Mouse (Mus musculus): ENCODE measurements around the gene Rfk.

Gene Rfk

DNA sequence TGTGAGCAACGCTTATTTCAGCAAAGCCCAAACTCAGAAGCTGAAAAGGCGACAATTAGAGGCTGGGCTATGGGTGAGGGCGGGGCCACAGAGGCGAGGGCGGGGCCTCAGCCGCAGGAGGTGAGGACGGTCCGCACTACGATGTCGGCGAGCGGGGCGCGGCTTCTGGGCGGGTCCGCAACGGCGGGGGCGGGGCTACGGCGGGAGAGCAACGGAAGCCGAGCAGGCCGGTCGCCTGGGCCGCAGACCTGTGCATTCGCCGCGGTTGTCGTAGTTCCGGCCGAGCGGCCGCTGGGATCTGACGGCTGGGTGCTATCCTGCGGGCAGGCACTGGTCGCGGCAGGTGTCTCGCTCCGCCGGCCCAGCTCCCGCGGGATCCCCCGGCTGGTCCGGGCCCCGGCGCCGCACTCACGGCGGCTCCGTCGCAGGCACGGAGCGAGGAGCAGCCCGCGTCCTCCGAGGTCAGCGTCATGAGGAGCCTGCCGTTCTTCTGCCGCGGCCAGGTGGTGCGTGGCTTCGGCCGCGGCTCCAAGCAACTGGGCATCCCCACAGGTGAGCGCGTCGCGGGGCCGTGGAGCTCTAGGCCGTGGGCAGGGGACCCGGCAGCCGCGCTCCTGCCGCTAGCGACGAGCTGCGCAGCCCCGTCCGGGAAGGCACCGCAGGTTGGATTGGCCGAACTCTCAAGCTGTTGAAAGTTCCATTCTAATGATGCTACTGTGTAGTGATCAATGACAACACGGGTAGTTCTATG lies at the start of gene Rfk:
Gene Rfk (plus strand): TSS at position 203 of the 751 bp plus-strand sequence.
- peak; percentile 64 to 77 for DNase-seq (ENCODE audit: low spot score in 2 of 2)

DNA sequence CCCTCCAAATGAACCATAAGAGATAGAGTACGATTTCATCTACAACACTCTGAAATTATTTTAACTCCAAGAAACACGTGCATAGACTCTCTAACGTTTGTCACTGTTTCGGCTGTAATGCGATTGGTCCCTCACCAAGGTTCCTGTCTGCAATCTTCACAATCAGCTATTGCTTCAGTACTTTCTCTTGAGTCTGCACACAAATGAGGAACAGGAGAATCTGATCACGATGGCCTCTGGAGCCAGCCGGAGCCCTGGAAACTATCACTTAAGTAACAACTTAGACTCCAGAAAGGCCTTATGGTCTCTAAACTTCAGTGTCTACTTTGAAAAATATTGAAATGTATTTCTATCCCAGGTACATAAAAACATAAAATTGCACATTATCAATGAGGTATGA lies 49.0 kb upstream of the Rfk start:
- DNase-seq (ENCODE audit: low spot score in 2 of 2): no peak

DNA sequence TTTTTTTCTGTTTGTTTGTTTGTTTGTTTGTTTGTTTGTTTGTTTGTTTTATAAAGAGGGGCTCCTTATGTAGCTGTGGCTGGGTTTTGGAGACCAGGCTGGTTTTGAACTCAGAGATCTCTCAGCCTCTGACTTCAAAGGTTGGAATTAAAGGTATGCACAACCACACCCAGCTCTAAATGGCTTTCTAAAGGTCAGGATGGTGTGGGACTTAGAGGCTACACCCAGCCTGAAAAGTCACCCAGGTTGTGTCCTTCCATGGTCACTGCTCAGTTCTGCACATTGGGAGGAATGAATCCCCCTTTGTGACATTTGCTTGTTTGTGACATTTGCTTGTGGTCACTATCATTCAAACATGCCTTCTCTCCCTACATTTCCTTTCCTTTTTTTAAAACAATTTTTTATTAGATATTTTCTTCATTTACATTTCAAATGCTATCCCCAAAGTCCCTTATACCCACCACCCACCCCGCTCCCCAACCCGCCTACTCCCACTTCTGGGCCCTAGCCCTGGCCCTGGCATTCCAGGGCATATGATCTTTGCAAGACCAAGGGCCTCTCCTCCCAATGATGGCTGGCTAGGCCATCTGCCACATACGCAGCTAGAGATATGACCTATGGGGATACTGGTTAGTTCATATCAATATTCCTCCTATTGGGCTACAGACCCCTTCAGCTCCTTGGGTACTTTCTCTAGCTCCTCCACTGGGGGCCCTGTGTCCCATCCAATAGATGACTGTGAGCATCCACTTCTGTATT lies 46.9 kb upstream of the Rfk start:
- DNase-seq (ENCODE audit: low spot score in 2 of 2): no peak

DNA sequence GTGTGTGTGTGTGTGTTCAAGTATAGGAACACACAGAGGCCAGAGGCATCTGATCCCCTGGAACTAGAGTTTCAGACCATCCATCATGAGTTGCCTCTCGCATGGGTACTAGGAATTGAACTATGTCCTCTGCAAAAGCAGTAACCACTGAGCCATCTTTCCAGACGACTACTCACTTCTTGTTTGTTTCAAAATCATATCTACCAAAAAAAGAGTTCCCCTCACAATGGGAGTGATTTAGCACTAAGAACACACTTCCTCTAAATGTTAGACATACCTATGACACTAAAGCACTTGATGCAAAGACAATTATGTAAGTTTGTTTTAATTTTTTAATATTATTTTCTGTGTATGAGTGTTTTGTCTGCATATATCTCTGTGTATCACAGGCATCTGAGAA lies 46.0 kb upstream of the Rfk start:
- no peak for DNase-seq (ENCODE audit: low spot score in 2 of 2)

DNA sequence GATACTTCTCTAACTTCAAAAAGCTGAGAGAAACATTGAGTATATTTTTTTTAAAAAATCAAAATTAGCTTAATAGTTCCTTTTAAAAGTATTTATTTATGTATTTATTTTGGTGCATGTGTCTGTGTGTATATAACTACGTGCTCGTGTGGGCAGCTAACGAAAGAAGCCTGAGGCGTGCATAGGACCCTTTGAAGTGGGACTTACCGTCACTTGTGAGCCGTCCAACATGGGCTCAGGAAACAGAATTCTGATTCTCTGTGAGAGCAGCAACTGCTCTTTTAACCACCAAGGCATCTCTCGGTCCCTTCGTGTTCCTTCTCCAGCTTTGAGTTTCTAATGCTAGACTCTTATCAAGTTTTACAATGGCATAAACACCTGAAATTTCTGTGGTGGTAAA lies 40.1 kb upstream of the Rfk start:
- no peak for DNase-seq (ENCODE audit: low spot score in 2 of 2)

GRCm38 (mm10) chr19:17354362-17354761 lies 39.5 kb upstream of the Rfk start:
- no peak for DNase-seq (ENCODE audit: low spot score in 2 of 2)

- no peak for DNase-seq (ENCODE audit: low spot score in 2 of 2)
These were observed 39.0 kb upstream of the Rfk start for GRCm38 (mm10) chr19:17354797-17355196.

GRCm38 (mm10) chr19:17355361-17355760 lies 38.5 kb upstream of the Rfk start:
- DNase-seq (ENCODE audit: low spot score in 2 of 2): no peak

DNA sequence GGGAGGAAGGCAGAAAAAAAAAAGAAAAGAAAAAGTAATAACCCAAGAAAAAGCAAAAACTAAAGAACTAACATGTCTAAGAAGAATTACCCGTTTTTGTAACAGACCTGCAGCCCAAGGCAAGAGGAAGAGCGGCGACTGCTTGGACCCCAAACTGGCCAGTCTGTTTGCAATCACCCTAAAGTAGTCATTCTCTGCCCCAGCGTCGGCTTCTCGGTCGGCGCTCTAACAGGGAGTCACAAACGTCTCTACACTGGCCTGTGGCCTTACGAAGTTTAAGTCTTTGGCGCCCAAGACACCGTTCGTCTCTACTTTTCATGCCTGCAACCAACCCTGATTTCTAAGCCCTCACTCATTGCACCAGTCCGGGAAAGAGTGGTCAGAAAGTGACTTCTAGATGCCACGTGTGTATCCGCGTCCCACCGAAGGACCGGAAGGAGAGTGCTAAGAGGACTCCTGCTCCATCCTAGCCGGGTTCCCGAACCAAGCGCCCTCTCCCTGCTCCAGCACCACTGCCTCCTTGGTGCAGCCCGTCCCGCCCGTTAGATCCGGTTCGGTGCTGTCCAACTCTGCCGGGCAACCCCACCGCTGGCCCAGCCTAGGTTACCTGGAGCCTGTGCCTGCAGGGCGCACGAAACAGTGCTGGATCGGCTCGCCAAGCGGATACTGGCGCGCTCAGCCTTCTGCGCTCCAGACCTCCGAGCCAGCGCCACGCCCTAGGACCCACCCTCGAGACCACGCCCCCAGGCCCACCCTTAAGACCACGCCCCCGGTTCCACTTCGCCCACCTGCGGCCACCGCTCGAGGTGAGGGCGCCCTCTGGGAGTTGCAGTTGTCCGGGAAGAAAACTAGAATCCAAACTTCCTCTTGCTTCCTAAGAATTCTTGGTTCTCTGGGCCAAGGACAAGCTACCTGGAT lies 37.6 kb upstream of the Rfk start:
- no peak for DNase-seq (ENCODE audit: low spot score in 2 of 2)

DNA sequence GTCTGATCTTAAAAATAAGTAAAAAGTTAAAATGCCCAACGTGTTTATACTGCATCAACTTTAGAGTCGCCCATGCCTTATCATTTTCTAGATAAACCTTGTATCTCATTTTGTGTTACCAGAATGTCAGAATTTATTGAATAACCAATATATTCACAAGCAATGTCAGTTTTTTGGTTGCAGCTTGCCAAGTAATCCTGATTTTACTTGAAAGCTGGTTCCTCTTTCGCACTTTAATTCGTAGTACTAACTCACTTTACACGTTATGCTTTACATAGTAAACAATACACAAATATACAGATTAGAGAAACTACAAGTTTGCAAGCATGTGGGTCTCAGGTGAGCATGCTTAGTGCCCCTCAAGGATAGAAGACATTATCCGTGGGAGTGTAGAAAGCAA lies 36.9 kb upstream of the Rfk start:
- DNase-seq (ENCODE audit: low spot score in 2 of 2): no peak

GRCm38 (mm10) chr19:17357391-17357790 lies 36.5 kb upstream of the Rfk start:
- DNase-seq (ENCODE audit: low spot score in 2 of 2): no peak

DNA sequence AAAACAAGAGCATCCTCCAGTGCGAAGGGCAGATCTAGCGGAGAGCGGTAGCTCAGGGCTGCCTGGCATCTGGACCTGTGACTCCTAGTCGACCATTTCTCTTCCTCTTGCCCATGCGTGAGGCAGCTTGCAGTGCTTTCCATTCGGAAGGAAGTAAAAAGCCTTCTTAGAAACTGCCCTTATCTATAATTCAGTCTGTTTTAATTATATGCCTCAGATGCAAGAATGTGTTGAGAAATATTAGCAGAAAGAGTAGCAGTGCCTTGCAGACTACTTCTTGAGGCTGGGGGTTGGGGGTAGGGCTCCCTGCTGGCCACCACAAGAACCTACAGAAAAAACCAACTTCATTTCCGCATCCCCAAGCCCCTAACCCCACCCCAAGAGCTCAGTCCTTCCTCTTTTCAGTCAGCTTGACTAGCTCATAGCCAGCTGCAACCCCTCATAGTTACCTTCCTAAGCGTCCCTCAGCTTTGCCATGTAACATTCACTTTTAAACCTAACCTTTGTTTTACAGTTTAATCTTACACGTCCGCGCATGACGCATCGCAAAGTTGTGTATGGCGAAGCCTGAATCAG lies 34.4 kb upstream of the Rfk start:
- no peak for DNase-seq (ENCODE audit: low spot score in 2 of 2)

GRCm38 (mm10) chr19:17361181-17361580 lies 32.7 kb upstream of the Rfk start:
- no peak for DNase-seq (ENCODE audit: low spot score in 2 of 2)

DNA sequence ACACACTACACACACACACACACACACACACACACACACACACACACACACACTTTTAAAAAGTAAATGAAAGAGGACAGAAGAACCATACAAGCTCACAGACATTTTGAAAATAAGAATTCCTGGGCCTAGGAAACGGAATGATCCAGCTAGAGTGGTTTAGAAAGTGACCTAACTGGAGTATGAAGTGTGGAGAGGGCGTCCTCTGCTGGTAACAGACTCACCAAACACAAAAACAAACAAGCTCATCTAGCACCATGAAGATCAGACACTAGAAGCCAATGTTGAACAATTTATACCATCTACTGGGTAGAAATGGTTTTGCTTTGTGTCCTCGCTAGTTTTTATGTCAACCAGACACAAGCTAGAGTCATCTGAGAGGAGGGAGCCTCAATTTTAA lies 29.1 kb upstream of the Rfk start:
- peak in 1 of 2 experiments; percentile 18 for DNase-seq (ENCODE audit: low spot score in 2 of 2)

- no peak for DNase-seq (ENCODE audit: low spot score in 2 of 2)
These were observed 27.3 kb upstream of the Rfk start for GRCm38 (mm10) chr19:17366364-17367090.

GRCm38 (mm10) chr19:17368557-17368956 lies 25.3 kb upstream of the Rfk start:
- DNase-seq (ENCODE audit: low spot score in 2 of 2): no peak

DNA sequence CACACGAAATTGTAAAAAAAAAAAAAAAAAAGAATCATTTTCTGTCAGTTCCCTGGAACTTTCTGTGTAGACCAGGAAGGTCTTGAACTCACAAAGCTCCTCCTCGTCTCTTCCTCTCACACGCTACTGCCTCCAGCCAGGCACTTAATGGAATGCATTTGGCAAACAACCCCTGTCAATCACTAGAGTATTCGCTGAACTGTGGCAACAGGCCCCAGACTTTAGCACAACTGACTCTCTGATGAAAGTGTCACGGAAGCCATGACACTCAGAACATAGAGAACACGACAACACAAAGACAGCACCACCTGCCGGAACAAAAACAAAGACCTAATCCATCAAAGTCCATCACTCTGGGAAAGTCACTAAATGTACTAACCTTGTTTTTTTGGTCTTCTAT lies 24.3 kb upstream of the Rfk start:
- no peak for DNase-seq (ENCODE audit: low spot score in 2 of 2)

- DNase-seq (ENCODE audit: low spot score in 2 of 2): no peak
These were observed 21.1 kb upstream of the Rfk start, which contains the start of gene Gcnt1 for GRCm38 (mm10) chr19:17372701-17373100. Gcnt1 (minus strand) TSS chr19:17372844.

GRCm38 (mm10) chr19:17378845-17379244 lies 15.0 kb upstream of the Rfk start:
- DNase-seq (ENCODE audit: low spot score in 2 of 2): no peak

DNA sequence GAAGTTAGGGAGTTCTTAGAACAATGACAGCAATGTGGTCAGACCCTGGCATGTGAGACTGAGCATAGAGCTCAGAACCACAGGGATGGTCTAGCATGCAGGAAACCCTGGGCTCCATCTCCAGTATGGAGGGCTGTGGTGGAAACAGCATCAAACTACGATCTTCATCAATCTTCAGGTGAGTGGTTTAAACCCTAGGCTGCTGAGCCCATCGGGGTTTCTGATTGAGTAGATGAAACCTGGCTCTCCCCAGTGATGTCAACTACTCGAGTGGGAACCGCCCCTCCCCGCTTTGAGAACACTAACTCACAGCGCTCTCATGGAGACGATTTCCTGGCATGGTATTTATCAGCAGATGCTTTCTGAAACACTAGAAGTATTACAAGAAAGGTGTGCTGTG lies 13.3 kb upstream of the Rfk start:
- no peak for DNase-seq (ENCODE audit: low spot score in 2 of 2)

- DNase-seq (ENCODE audit: low spot score in 2 of 2): no peak
These were observed 10.9 kb upstream of the Rfk start for GRCm38 (mm10) chr19:17382807-17383397.
